Mouse (Mus musculus): ENCODE data around the gene Ap1g2. TPM values are rescaled to one million over a fixed set of nuclear protein-coding genes. Genes with fewer than 3 reads are reported as not detected.
A peak's percentile ranks its signal among the peaks of the same experiment; 100 is the strongest.

Gene Ap1g2
- polyA plus RNA-seq, 1 experiment = 14.7 TPM

DNA sequence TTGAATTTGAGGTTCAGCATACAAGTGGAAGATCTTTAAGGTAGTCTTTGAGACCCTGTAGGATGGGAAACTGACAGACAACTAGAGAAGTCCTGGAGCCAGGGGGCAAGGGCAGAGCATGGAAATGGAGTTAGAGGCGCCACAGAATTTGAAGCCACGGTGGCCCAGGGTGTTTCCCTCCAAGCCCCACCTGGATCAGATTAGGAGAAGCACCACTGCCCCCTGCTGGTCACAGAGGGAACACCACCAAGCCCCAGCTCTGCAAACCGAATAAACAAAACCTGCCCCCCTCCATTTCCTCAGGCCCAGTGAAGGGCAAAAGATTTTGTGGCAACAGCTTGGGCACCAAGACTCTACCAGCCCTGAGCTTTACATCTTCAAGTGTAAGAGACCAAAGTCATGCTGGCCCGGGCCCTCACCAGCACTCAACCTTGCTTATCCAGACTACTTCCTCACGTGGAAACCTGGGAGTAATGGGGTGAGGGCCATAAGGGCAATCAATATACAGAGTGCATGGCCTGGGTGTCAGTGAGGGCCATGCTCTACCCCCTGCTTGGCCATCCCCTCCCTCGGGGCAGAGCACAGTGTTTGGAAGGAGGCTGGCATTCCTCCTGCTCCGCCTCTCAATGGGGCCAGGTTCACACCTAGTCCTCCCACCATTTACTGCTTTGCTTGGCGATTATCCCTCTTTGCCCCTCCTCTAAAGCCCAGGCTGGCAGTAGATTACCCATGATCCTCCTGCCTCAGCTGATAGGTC lies 27.0 kb downstream of the Ap1g2 start:
- Histone ChIP-seq H3K27ac (ENCODE audit: insufficient read depth, low read length) (peak overlapping the region; percentile 56; the same call in 1 of the 2 replicates), H3K4me1 (ENCODE audit: control insufficient read depth, insufficient read depth, low read length) (peaks cover 8% of the 10 kb centered on the region; the same call in 1 of the 2 replicates), H3K4me3 (ENCODE audit: insufficient read depth, low read length) (no peak overlapping the region)
- TF ChIP-seq CTCF (IDR thresholded peaks at IDR 0.05; ENCODE audit: extremely low read depth, insufficient read depth, low read length) (peak; percentile 80), POLR2A (IDR thresholded peaks at IDR 0.05; ENCODE audit: extremely low read depth, insufficient read depth, low read length) (no peak)

- peak overlapping the region; percentile 31; the same call in 1 of the 2 replicates for H3K27ac ChIP-seq (ENCODE audit: insufficient read depth, low read length)
- H3K4me3 ChIP-seq (ENCODE audit: insufficient read depth, low read length) = no peak overlapping the region
- TF ChIP-seq POLR2A (IDR thresholded peaks at IDR 0.05; ENCODE audit: extremely low read depth, insufficient read depth, low read length) (no peak), CTCF (IDR thresholded peaks at IDR 0.05; ENCODE audit: extremely low read depth, insufficient read depth, low read length) (no peak)
- peaks cover 8% of the 10 kb centered on the region; the same call in 1 of the 2 replicates for H3K4me1 ChIP-seq (ENCODE audit: control insufficient read depth, insufficient read depth, low read length)
Observed at GRCm38 (mm10) chr14:55078366-55078989, 27.9 kb downstream of the Ap1g2 start.

GRCm38 (mm10) chr14:55077481-55078365 lies 28.7 kb downstream of the Ap1g2 start:
- peak overlapping the region; percentile 39; the same call in 1 of the 2 replicates for H3K27ac ChIP-seq (ENCODE audit: insufficient read depth, low read length)
- TF ChIP-seq POLR2A (IDR thresholded peaks at IDR 0.05; ENCODE audit: extremely low read depth, insufficient read depth, low read length) (0 out of 2 replicates have a peak, but pooled peaks have one; percentile 8), CTCF (IDR thresholded peaks at IDR 0.05; ENCODE audit: extremely low read depth, insufficient read depth, low read length) (no peak)
- H3K4me1 ChIP-seq (ENCODE audit: control insufficient read depth, insufficient read depth, low read length) = peaks cover 8% of the 10 kb centered on the region; the same call in 1 of the 2 replicates
- no peak overlapping the region for H3K4me3 ChIP-seq (ENCODE audit: insufficient read depth, low read length)

DNA sequence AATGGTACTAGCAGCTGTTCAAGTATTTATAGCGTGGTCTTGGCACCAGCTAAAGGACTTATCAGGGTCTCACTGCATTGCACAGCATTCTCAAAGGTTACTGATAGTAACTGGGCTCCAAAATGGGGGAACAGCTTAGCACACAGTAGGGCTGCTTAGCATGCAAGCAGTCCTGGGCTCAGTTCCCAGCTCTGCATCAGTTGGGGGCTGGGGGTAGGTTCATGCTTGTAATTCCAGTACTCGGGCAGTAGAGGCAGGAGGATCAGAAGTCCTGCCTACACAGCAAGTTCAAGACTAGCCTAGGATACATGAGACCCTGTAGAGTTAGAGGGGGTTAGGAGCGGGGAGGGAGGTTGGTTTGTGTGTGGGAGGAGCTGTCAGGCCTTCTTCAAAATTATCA lies 29.4 kb downstream of the Ap1g2 start:
- no peak for TF ChIP-seq POLR2A (IDR thresholded peaks at IDR 0.05; ENCODE audit: extremely low read depth, insufficient read depth, low read length)
- no peak for TF ChIP-seq CTCF (IDR thresholded peaks at IDR 0.05; ENCODE audit: extremely low read depth, insufficient read depth, low read length)
- H3K27ac ChIP-seq (ENCODE audit: insufficient read depth, low read length) = no peak overlapping the region
- H3K4me1 ChIP-seq (ENCODE audit: control insufficient read depth, insufficient read depth, low read length) = peaks cover 10% of the 10 kb centered on the region; the same call in 1 of the 2 replicates
- no peak overlapping the region for H3K4me3 ChIP-seq (ENCODE audit: insufficient read depth, low read length)

- TF ChIP-seq CTCF (IDR thresholded peaks at IDR 0.05; ENCODE audit: extremely low read depth, insufficient read depth, low read length) (no peak), POLR2A (IDR thresholded peaks at IDR 0.05; ENCODE audit: extremely low read depth, insufficient read depth, low read length) (no peak)
- H3K4me1 ChIP-seq (ENCODE audit: control insufficient read depth, insufficient read depth, low read length) = peaks cover 12% of the 10 kb centered on the region; the same call in 1 of the 2 replicates
- no peak overlapping the region for H3K4me3 ChIP-seq (ENCODE audit: insufficient read depth, low read length)
- 0 out of 2 replicates have a peak overlapping the region, but pooled peaks have one; percentile 39 for H3K27ac ChIP-seq (ENCODE audit: insufficient read depth, low read length)
Observed at GRCm38 (mm10) chr14:55076224-55076623, 30.2 kb downstream of the Ap1g2 start.

DNA sequence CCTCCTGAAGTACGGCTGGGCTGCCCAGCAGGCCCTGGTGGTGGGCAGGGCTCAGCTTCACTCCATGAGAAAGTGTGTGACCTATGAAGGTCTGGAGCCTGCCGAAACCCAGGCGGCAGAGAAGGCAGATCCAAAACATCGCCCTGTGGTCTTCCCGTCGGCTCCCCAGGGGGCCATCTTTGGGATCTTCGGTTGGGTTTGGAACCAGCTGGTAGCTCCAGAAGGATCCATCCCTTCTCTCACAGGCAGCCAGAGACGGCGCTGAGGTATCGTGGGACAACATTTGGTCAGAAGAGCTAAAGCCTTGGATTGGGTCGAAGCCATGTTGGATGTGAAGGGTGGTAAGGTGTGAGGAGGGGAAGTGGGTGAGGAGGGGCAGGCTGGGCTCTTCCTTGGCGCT lies 32.0 kb downstream of the Ap1g2 start:
- no peak overlapping the region for H3K4me3 ChIP-seq (ENCODE audit: insufficient read depth, low read length)
- no peak for TF ChIP-seq POLR2A (IDR thresholded peaks at IDR 0.05; ENCODE audit: extremely low read depth, insufficient read depth, low read length)
- TF ChIP-seq CTCF (IDR thresholded peaks at IDR 0.05; ENCODE audit: extremely low read depth, insufficient read depth, low read length) = no peak
- peaks cover 15% of the 10 kb centered on the region for H3K4me1 ChIP-seq (ENCODE audit: control insufficient read depth, insufficient read depth, low read length)
- H3K27ac ChIP-seq (ENCODE audit: insufficient read depth, low read length) = no peak overlapping the region

DNA sequence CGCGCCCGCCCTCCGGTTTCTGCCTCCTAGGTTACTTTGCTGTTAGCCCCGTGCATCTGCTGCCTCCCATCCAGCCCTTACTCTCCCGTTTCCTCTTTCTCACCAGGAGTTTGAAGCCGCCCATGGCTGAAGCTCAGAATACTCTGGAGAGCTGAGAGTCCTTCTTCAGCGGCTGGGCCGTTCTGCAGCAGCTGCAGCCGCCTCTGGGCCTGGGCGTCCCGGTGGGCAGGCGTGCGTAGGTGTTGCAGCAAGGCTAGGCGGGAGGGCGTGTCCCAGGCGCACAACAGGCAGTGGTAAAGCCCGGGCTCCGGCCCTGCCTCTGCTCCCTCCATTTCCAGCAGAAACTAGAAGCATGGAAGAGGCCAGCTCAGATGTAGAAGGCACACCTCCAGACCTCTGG lies 34.6 kb downstream of the Ap1g2 start:
- TF ChIP-seq CTCF (IDR thresholded peaks at IDR 0.05; ENCODE audit: extremely low read depth, insufficient read depth, low read length) (no peak), POLR2A (IDR thresholded peaks at IDR 0.05; ENCODE audit: extremely low read depth, insufficient read depth, low read length) (no peak)
- H3K4me1 ChIP-seq (ENCODE audit: control insufficient read depth, insufficient read depth, low read length) = peaks cover 12% of the 10 kb centered on the region
- peak overlapping the region; percentile 12; the same call in 1 of the 2 replicates for H3K4me3 ChIP-seq (ENCODE audit: insufficient read depth, low read length)
- H3K27ac ChIP-seq (ENCODE audit: insufficient read depth, low read length) = 0 out of 2 replicates have a peak overlapping the region, but pooled peaks have one; percentile 5

DNA sequence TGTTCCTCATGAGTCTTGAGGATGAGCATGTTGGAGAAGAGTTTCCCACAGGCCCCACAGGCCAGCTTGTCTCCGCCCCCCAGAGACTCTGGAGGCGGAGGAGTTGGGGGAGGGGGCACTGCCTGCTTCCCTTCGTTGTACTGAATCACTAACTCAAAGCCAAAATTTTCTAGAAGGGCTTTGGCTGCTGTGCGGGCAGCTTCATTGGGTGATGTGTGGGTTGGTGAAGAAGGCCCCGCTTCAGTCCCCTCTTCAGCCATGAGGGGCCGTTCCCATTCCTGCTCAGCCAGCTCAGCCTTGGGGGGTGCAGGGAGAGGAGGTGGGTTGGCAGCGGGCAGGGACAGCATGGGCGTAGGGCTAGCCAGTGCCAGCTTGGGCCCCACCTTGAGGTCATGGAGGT lies 40.4 kb downstream of the Ap1g2 start:
- Histone ChIP-seq H3K4me1 (ENCODE audit: control insufficient read depth, insufficient read depth, low read length) (peaks cover 4% of the 10 kb centered on the region), H3K27ac (ENCODE audit: insufficient read depth, low read length) (no peak overlapping the region), H3K4me3 (ENCODE audit: insufficient read depth, low read length) (no peak overlapping the region)
- TF ChIP-seq CTCF (IDR thresholded peaks at IDR 0.05; ENCODE audit: extremely low read depth, insufficient read depth, low read length) = no peak
- no peak for TF ChIP-seq POLR2A (IDR thresholded peaks at IDR 0.05; ENCODE audit: extremely low read depth, insufficient read depth, low read length)

DNA sequence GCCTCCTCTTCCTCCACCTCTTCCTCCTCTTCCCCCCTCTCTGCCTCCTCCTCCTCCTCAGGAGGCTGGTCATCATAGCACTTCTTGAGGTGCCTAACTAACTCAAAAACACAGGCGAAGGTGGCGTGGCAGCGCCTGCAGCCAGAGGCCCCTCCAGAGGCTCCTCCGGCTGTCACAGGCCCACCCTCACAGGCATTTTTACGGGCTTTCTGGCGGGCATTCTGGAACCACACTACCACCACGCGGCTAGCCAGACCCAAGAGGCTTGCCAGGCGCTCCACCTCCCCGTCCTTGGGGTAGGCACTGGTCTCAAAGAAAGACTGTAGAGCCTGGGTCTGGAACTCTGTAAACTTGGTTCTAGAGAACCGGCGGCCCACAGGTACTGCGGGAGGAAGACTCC lies 41.0 kb downstream of the Ap1g2 start:
- no peak for TF ChIP-seq POLR2A (IDR thresholded peaks at IDR 0.05; ENCODE audit: extremely low read depth, insufficient read depth, low read length)
- no peak for TF ChIP-seq CTCF (IDR thresholded peaks at IDR 0.05; ENCODE audit: extremely low read depth, insufficient read depth, low read length)
- Histone ChIP-seq H3K4me1 (ENCODE audit: control insufficient read depth, insufficient read depth, low read length) (peaks cover 2% of the 10 kb centered on the region; the same call in 1 of the 2 replicates), H3K27ac (ENCODE audit: insufficient read depth, low read length) (0 out of 2 replicates have a peak overlapping the region, but pooled peaks have one; percentile 4), H3K4me3 (ENCODE audit: insufficient read depth, low read length) (no peak overlapping the region)
